Comparison of ENCODE assay signal across 9 mouse cellular contexts in the genomic region with DNA sequence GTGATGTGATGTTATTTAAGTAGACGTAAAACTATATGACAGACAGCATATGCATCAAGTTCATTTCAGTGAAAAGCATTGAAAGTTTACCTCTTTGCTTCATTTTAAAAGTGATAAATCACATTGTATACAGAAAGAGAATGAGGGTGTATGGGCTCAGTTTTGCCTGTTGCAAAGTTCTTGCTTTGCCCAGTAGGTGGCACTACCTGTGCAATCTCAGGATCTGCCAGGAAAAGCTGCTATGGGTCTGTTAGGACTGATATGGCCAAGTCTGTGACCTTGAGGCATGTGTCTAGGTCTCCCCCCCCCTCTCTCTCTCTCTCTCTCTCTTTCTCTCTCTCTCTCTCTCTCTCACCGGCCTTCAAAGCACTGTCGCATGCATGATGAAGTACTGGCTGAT.
DNase-seq lines count a peak whose midpoint lies in the region; ATAC-seq and TF ChIP-seq lines count a peak whose summit lies in the region.
"Had no signal": no experiment of that assay in that cellular context is flagged by ENCODE, and none has a peak within 500 bp of the region (broad histone marks: within the 10 kb centered on the region; RNA-seq: fewer than 3 reads in every experiment).

No protein-coding gene starts in this region.

- TF ChIP-seq CTCF in heart, postnatal 0 days (IDR thresholded peaks at IDR 0.05; ENCODE audit: low read depth), result peak; percentile 43
- TF ChIP-seq CTCF in liver, postnatal 0 days (IDR thresholded peaks at IDR 0.05; ENCODE audit: low read depth), result peak; percentile 52
- TF ChIP-seq CTCF in thymus, adult 2 months (IDR thresholded peaks at IDR 0.05; ENCODE audit: borderline replicate concordance, control insufficient read depth, extremely low read depth, insufficient read depth, low read length, poor library complexity), result no peak

- no peak overlapping the region for H3K9ac ChIP-seq in heart, postnatal 0 days (replicated peaks; ENCODE audit: low read depth, low read length)
- H3K9ac ChIP-seq in heart, embryonic 12.5 days, result no peak overlapping the region
- H3K9ac ChIP-seq in embryonic facial prominence, embryonic 14.5 days (ENCODE audit: low read depth, low read length), result no peak overlapping the region
- no peak overlapping the region for H3K9ac ChIP-seq in liver, postnatal 0 days (replicated peaks)
- H3K9ac ChIP-seq: neural tube, embryonic 13.5 days had no signal

- H3K4me2 ChIP-seq in heart, postnatal 0 days (ENCODE audit: low read depth, low read length), result no peak overlapping the region
- H3K4me2 ChIP-seq in heart, embryonic 12.5 days, result no peak overlapping the region
- H3K4me2 ChIP-seq in embryonic facial prominence, embryonic 14.5 days (ENCODE audit: low read depth, low read length), result no peak overlapping the region
- no peak overlapping the region for H3K4me2 ChIP-seq in liver, postnatal 0 days (ENCODE audit: low read depth, low read length)
- H3K4me2 ChIP-seq: neural tube, embryonic 13.5 days had no signal

- no peak for ATAC-seq in heart, postnatal 0 days (ENCODE audit: insufficient read depth, low read depth)
- no peak for ATAC-seq in heart, embryonic 12.5 days (ENCODE audit: insufficient number of reproducible peaks, low FRiP score)
- no peak for ATAC-seq in embryonic facial prominence, embryonic 14.5 days (ENCODE audit: low read depth)
- no peak for ATAC-seq in liver, postnatal 0 days

- no peak overlapping the region for H3K27ac ChIP-seq in heart, postnatal 0 days (ENCODE audit: low read depth)
- no peak overlapping the region for H3K27ac ChIP-seq in heart, embryonic 12.5 days (ENCODE audit: poor library complexity, severe bottlenecking)
- no peak overlapping the region for H3K27ac ChIP-seq in embryonic facial prominence, embryonic 14.5 days (replicated peaks; ENCODE audit: low read depth, low read length)
- no peak overlapping the region for H3K27ac ChIP-seq in liver, postnatal 0 days (ENCODE audit: low read depth)
- no peak overlapping the region for H3K27ac ChIP-seq in thymus, adult 2 months (ENCODE audit: control insufficient read depth, insufficient read depth, low read length)
- H3K27ac ChIP-seq: neural tube, embryonic 13.5 days had no signal

- H3K9me3 ChIP-seq in heart, postnatal 0 days (replicated peaks; ENCODE audit: control insufficient read depth, low read length), result no peaks in the 10 kb centered on the region
- H3K9me3 ChIP-seq in heart, embryonic 12.5 days (replicated peaks), result peaks cover 4% of the 10 kb centered on the region; the same call in 1 of the 2 replicates
- no peaks in the 10 kb centered on the region for H3K9me3 ChIP-seq in embryonic facial prominence, embryonic 14.5 days (ENCODE audit: control insufficient read depth, low read length)
- H3K9me3 ChIP-seq in liver, postnatal 0 days (ENCODE audit: low read length), result no peaks in the 10 kb centered on the region
- H3K9me3 ChIP-seq: neural tube, embryonic 13.5 days had no signal

- TF ChIP-seq EP300 in heart, postnatal 0 days (IDR thresholded peaks at IDR 0.05; ENCODE audit: low read depth), result no peak
- no peak for TF ChIP-seq EP300 in liver, postnatal 0 days (IDR thresholded peaks at IDR 0.05; ENCODE audit: low read depth)

- no peaks in the 10 kb centered on the region for H3K27me3 ChIP-seq in heart, postnatal 0 days (ENCODE audit: control insufficient read depth, insufficient read depth, low read length)
- H3K27me3 ChIP-seq in heart, embryonic 12.5 days (replicated peaks), result no peaks in the 10 kb centered on the region
- no peaks in the 10 kb centered on the region for H3K27me3 ChIP-seq in embryonic facial prominence, embryonic 14.5 days (replicated peaks; ENCODE audit: control insufficient read depth, insufficient read depth, low read length)
- no peaks in the 10 kb centered on the region for H3K27me3 ChIP-seq in liver, postnatal 0 days (ENCODE audit: insufficient read depth, low read length)
- H3K27me3 ChIP-seq in thymus, adult 2 months (ENCODE audit: control insufficient read depth, insufficient read depth, low read length), result no peaks in the 10 kb centered on the region
- H3K27me3 ChIP-seq: neural tube, embryonic 13.5 days had no signal

- no peak overlapping the region for H3K4me3 ChIP-seq in heart, postnatal 0 days (ENCODE audit: low read depth, low read length)
- H3K4me3 ChIP-seq in heart, embryonic 12.5 days, result no peak overlapping the region
- no peak overlapping the region for H3K4me3 ChIP-seq in embryonic facial prominence, embryonic 14.5 days (ENCODE audit: low read depth, low read length)
- H3K4me3 ChIP-seq in liver, postnatal 0 days (ENCODE audit: low read depth, low read length), result no peak overlapping the region
- no peak overlapping the region for H3K4me3 ChIP-seq in thymus, adult 2 months (ENCODE audit: control insufficient read depth, insufficient read depth, low read length)
- H3K4me3 ChIP-seq: neural tube, embryonic 13.5 days had no signal

- WGBS in heart, postnatal 0 days, result 50% methylated on average over 3 of the region's 3 CpGs
- 58% methylated on average over 3 of the region's 3 CpGs for WGBS in heart, embryonic 12.5 days
- 55% methylated on average over 3 of the region's 3 CpGs for WGBS in embryonic facial prominence, embryonic 14.5 days
- WGBS in liver, postnatal 0 days (ENCODE audit: insufficient replicate concordance), result 50% methylated on average over 3 of the region's 3 CpGs
- 63% methylated on average over 3 of the region's 3 CpGs for WGBS in thymus, adult 2 months

- no peak for TF ChIP-seq POLR2A in thymus, adult 2 months (IDR thresholded peaks at IDR 0.05; ENCODE audit: control insufficient read depth, extremely low read depth, insufficient read depth, low read length, poor library complexity)

- H3K36me3 ChIP-seq in heart, postnatal 0 days (replicated peaks; ENCODE audit: control insufficient read depth, insufficient read depth, low read length), result no peaks in the 10 kb centered on the region
- no peaks in the 10 kb centered on the region for H3K36me3 ChIP-seq in heart, embryonic 12.5 days
- H3K36me3 ChIP-seq in embryonic facial prominence, embryonic 14.5 days (ENCODE audit: control insufficient read depth, insufficient read depth, low read length), result no peaks in the 10 kb centered on the region
- H3K36me3 ChIP-seq in liver, postnatal 0 days (replicated peaks; ENCODE audit: insufficient read depth, low read length), result no peaks in the 10 kb centered on the region
- H3K36me3 ChIP-seq in thymus, adult 2 months (ENCODE audit: control insufficient read depth, insufficient read depth, low read length), result no peaks in the 10 kb centered on the region
- H3K36me3 ChIP-seq: neural tube, embryonic 13.5 days had no signal

- no peaks in the 10 kb centered on the region for H3K4me1 ChIP-seq in heart, postnatal 0 days (ENCODE audit: control insufficient read depth, insufficient read depth)
- H3K4me1 ChIP-seq in heart, embryonic 12.5 days (replicated peaks), result no peaks in the 10 kb centered on the region
- H3K4me1 ChIP-seq in embryonic facial prominence, embryonic 14.5 days (ENCODE audit: control insufficient read depth, insufficient read depth, low read length), result no peaks in the 10 kb centered on the region
- no peaks in the 10 kb centered on the region for H3K4me1 ChIP-seq in liver, postnatal 0 days (ENCODE audit: insufficient read depth)
- H3K4me1 ChIP-seq in thymus, adult 2 months (replicated peaks; ENCODE audit: control insufficient read depth, insufficient read depth, low read length), result no peaks in the 10 kb centered on the region
- H3K4me1 ChIP-seq: neural tube, embryonic 13.5 days had no signal

- DNase-seq in heart, postnatal 0 days (ENCODE audit: low spot score), result no peak
- peak; percentile 6 for DNase-seq in thymus, postnatal 4 days
- no peak for DNase-seq in thymus, adult 18-20 months
- peak; percentile 22 for DNase-seq in embryonic facial prominence, embryonic 14.5 days (ENCODE audit: low spot score)
- no peak for DNase-seq in liver, postnatal 0 days
- no peak for DNase-seq in thymus, adult 2 months
- no peak for DNase-seq in gastrocnemius, adult 8-10 months (ENCODE audit: low spot score in 2 of 2)

Comparison
In these comparisons a context has a peak if more than half of its experiments do, and no peak if none do; other contexts are left out.
1. DNase-seq: peak in thymus, postnatal 4 days (single experiment) and embryonic facial prominence, embryonic 14.5 days (single experiment); none in heart, postnatal 0 days (single experiment), thymus, adult 18-20 months (0 of 2), liver, postnatal 0 days (single experiment), thymus, adult 2 months (single experiment) and gastrocnemius, adult 8-10 months (0 of 2).